Mouse (Mus musculus): ENCODE results near the gene Dctn3. TPM values are rescaled to one million over a fixed set of nuclear protein-coding genes. Genes with fewer than 3 reads are reported as not detected.
A peak's percentile ranks its signal among the peaks of the same experiment; 100 is the strongest.

Dctn3 gene
- polyA plus RNA-seq, 1 experiment from 2014 or later: 317 TPM

GRCm38 (mm10) chr4:41757321-41757720 lies 34.4 kb upstream of the Dctn3 start:
- Histone ChIP-seq H3K4me2 (no peak overlapping the region), H3K27me3 (peaks cover 4% of the 10 kb centered on the region; the same call in 1 of the 2 replicates), H3K4me3 (no peak overlapping the region), H3K27ac (replicated peaks) (no peak overlapping the region), H3K9ac (no peak overlapping the region), H3K36me3 (peaks cover 8% of the 10 kb centered on the region; the same call in 1 of the 2 replicates), H3K4me1 (replicated peaks) (peaks cover 42% of the 10 kb centered on the region), H3K9me3 (no peaks in the 10 kb centered on the region)
- no peak for ATAC-seq (ENCODE audit: low read depth)
- 95% methylated on average over 13 of the region's 13 CpGs for WGBS

- no peak overlapping the region for H3K27ac ChIP-seq (replicated peaks)
- no peaks in the 10 kb centered on the region for H3K9me3 ChIP-seq
- 79% methylated on average over 8 of the region's 8 CpGs for WGBS
- H3K4me2 ChIP-seq: peak overlapping the region; percentile 95
- H3K9ac ChIP-seq: peak overlapping the region; percentile 83
- peaks cover 8% of the 10 kb centered on the region; the same call in 1 of the 2 replicates for H3K36me3 ChIP-seq
- peak; percentile 15; the same call in 1 of the 2 replicates for ATAC-seq (ENCODE audit: low read depth)
- peaks cover 33% of the 10 kb centered on the region for H3K4me1 ChIP-seq (replicated peaks)
- H3K4me3 ChIP-seq: peak overlapping the region; percentile 62
- peaks cover 4% of the 10 kb centered on the region; the same call in 1 of the 2 replicates for H3K27me3 ChIP-seq
These were observed 33.5 kb upstream of the Dctn3 start for GRCm38 (mm10) chr4:41756440-41756839.

- Histone ChIP-seq H3K4me3 (peak within 1 kb of the TSS; percentile 62), H3K4me2 (peak within 1 kb of the TSS; percentile 95), H3K4me1 (replicated peaks) (peaks cover 25% of the 10 kb centered on the region), H3K27ac (replicated peaks) (peak within 1 kb of the TSS; percentile 83), H3K9me3 (no peaks in the 10 kb centered on the region), H3K36me3 (peaks cover 8% of the 10 kb centered on the region; the same call in 1 of the 2 replicates), H3K9ac (peak within 1 kb of the TSS; percentile 83), H3K27me3 (peaks cover 4% of the 10 kb centered on the region; the same call in 1 of the 2 replicates)
- peak; percentile 75 for ATAC-seq (ENCODE audit: low read depth)
- under 1% methylated on average over 57 of the region's 57 CpGs for WGBS
These were observed 32.7 kb upstream of the Dctn3 start, which contains the start of gene Sigmar1 for GRCm38 (mm10) chr4:41755338-41756305. Sigmar1 (minus strand) TSS chr4:41756157.

GRCm38 (mm10) chr4:41754797-41755337 lies 31.9 kb upstream of the Dctn3 start, which contains the start of gene Galt:
Galt (plus strand) TSS chr4:41755228.
- Histone ChIP-seq H3K4me3 (peak within 1 kb of the TSS; percentile 62), H3K4me1 (replicated peaks) (peaks cover 18% of the 10 kb centered on the region), H3K9me3 (no peaks in the 10 kb centered on the region), H3K36me3 (peaks cover 8% of the 10 kb centered on the region; the same call in 1 of the 2 replicates), H3K9ac (peak within 1 kb of the TSS; percentile 83), H3K27me3 (peaks cover 4% of the 10 kb centered on the region; the same call in 1 of the 2 replicates), H3K27ac (replicated peaks) (peak within 1 kb of the TSS; percentile 83), H3K4me2 (peak within 1 kb of the TSS; percentile 95)
- WGBS: 9% methylated on average over 14 of the region's 14 CpGs
- ATAC-seq (ENCODE audit: low read depth): peak; percentile 54

GRCm38 (mm10) chr4:41745021-41745420 lies 22.1 kb upstream of the Dctn3 start:
- peaks cover 15% of the 10 kb centered on the region for H3K9me3 ChIP-seq
- 93% methylated on average over 1 of the region's 1 CpGs for WGBS
- H3K4me3 ChIP-seq: no peak overlapping the region
- H3K27ac ChIP-seq (replicated peaks): no peak overlapping the region
- H3K4me1 ChIP-seq (replicated peaks): peaks cover 7% of the 10 kb centered on the region
- 0 out of 2 replicates have a peak, but pooled peaks cover 9% of the 10 kb centered on the region for H3K27me3 ChIP-seq
- no peak overlapping the region for H3K9ac ChIP-seq
- H3K4me2 ChIP-seq: no peak overlapping the region
- ATAC-seq (ENCODE audit: low read depth): no peak
- H3K36me3 ChIP-seq: no peaks in the 10 kb centered on the region

GRCm38 (mm10) chr4:41744131-41744530 lies 21.2 kb upstream of the Dctn3 start:
- no peak overlapping the region for H3K4me3 ChIP-seq
- H3K9ac ChIP-seq: no peak overlapping the region
- peaks cover 15% of the 10 kb centered on the region for H3K9me3 ChIP-seq
- 0 out of 2 replicates have a peak, but pooled peaks cover 4% of the 10 kb centered on the region for H3K27me3 ChIP-seq
- H3K4me1 ChIP-seq (replicated peaks): peaks cover 16% of the 10 kb centered on the region
- WGBS: 82% methylated on average over 2 of the region's 2 CpGs
- peaks cover 3% of the 10 kb centered on the region for H3K36me3 ChIP-seq
- no peak overlapping the region for H3K4me2 ChIP-seq
- H3K27ac ChIP-seq (replicated peaks): no peak overlapping the region
- ATAC-seq (ENCODE audit: low read depth): no peak

- Histone ChIP-seq H3K4me1 (replicated peaks) (peaks cover 19% of the 10 kb centered on the region), H3K4me2 (peak overlapping the region; percentile 84), H3K27ac (replicated peaks) (peak overlapping the region; percentile 87), H3K9ac (peak overlapping the region; percentile 83), H3K36me3 (peaks cover 12% of the 10 kb centered on the region), H3K4me3 (peak overlapping the region; percentile 79), H3K27me3 (no peaks in the 10 kb centered on the region), H3K9me3 (0 out of 2 replicates have a peak, but pooled peaks cover 4% of the 10 kb centered on the region)
- WGBS: 0% methylated on average over 27 of the region's 27 CpGs
- peak; percentile 97 for ATAC-seq (ENCODE audit: low read depth)
These were observed 18.2 kb upstream of the Dctn3 start for GRCm38 (mm10) chr4:41741158-41741560.

- ATAC-seq (ENCODE audit: low read depth): peak; percentile 87
- peaks cover 19% of the 10 kb centered on the region for H3K4me1 ChIP-seq (replicated peaks)
- H3K4me3 ChIP-seq: peak overlapping the region; percentile 79
- WGBS: under 1% methylated on average over 48 of the region's 48 CpGs
- H3K27me3 ChIP-seq: no peaks in the 10 kb centered on the region
- peak overlapping the region; percentile 84 for H3K4me2 ChIP-seq
- peak overlapping the region; percentile 83 for H3K9ac ChIP-seq
- H3K27ac ChIP-seq (replicated peaks): peak overlapping the region; percentile 87
- no peaks in the 10 kb centered on the region for H3K9me3 ChIP-seq
- peaks cover 12% of the 10 kb centered on the region for H3K36me3 ChIP-seq
These were observed 17.6 kb upstream of the Dctn3 start for GRCm38 (mm10) chr4:41740380-41741157.

- peaks cover 19% of the 10 kb centered on the region for H3K4me1 ChIP-seq (replicated peaks)
- no peak overlapping the region for H3K4me3 ChIP-seq
- H3K27ac ChIP-seq (replicated peaks): no peak overlapping the region
- WGBS: 91% methylated on average over 13 of the region's 13 CpGs
- H3K9me3 ChIP-seq: no peaks in the 10 kb centered on the region
- H3K9ac ChIP-seq: no peak overlapping the region
- peaks cover 12% of the 10 kb centered on the region for H3K36me3 ChIP-seq
- H3K27me3 ChIP-seq: no peaks in the 10 kb centered on the region
- ATAC-seq (ENCODE audit: low read depth): no peak
- peak overlapping the region; percentile 84 for H3K4me2 ChIP-seq
These were observed 16.3 kb upstream of the Dctn3 start for GRCm38 (mm10) chr4:41739260-41739659.

GRCm38 (mm10) chr4:41738256-41738603 lies 15.3 kb upstream of the Dctn3 start:
- Histone ChIP-seq H3K4me3 (no peak overlapping the region), H3K27me3 (peaks cover 5% of the 10 kb centered on the region), H3K9ac (no peak overlapping the region), H3K9me3 (no peaks in the 10 kb centered on the region), H3K4me1 (replicated peaks) (peaks cover 19% of the 10 kb centered on the region), H3K36me3 (peaks cover 12% of the 10 kb centered on the region), H3K4me2 (no peak overlapping the region), H3K27ac (replicated peaks) (no peak overlapping the region)
- ATAC-seq (ENCODE audit: low read depth): no peak
- 70% methylated on average over 1 of the region's 1 CpGs for whole genome bisulfite sequencing

- 44% methylated on average over 8 of the region's 8 CpGs for whole genome bisulfite sequencing
- ATAC-seq (ENCODE audit: low read depth): no peak
These were observed 14.8 kb upstream of the Dctn3 start for GRCm38 (mm10) chr4:41737602-41738255.

More at GRCm38 (mm10) chr4:41737602-41738255, 14.8 kb upstream of the Dctn3 start:
- Histone ChIP-seq H3K36me3 (peaks cover 12% of the 10 kb centered on the region), H3K9ac (no peak overlapping the region), H3K27ac (replicated peaks) (no peak overlapping the region), H3K9me3 (no peaks in the 10 kb centered on the region), H3K4me1 (replicated peaks) (peaks cover 19% of the 10 kb centered on the region), H3K27me3 (peaks cover 10% of the 10 kb centered on the region), H3K4me2 (no peak overlapping the region), H3K4me3 (no peak overlapping the region)

Data from neural tube, embryonic 13.5 days (tissue).